Mouse (Mus musculus) cerebellum, postnatal 14 days (tissue): ENCODE data around the gene Rec8.
A peak's percentile ranks its signal among the peaks of the same experiment; 100 is the strongest.

Source experiments
- DNase-seq, 2 experiments: peaks; one replicate each; pipeline ENCODE4 v3.0.0; 2021; ENCODE audit warnings: mixed read lengths in 2 of 2

Rec8 gene

DNA sequence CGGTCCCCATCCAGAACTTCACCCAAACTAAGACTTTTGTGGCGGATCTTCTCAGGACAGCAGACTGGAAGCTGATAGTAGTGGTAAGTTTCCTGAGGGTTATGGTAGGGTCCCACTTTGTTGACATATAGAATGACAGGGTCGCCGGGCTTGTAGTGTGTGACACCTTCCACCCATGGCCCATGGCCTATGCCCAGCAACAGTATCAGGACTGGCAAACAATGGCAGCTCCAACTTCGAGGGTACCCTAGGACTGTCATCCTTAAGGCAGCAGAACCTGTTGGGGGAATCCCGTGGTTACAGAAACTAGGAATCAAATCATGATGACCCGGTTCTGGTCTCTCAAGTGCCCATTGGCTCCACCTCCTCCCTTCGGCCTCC lies 24.8 kb downstream of the Rec8 start:
- DNase-seq = no peak

DNA sequence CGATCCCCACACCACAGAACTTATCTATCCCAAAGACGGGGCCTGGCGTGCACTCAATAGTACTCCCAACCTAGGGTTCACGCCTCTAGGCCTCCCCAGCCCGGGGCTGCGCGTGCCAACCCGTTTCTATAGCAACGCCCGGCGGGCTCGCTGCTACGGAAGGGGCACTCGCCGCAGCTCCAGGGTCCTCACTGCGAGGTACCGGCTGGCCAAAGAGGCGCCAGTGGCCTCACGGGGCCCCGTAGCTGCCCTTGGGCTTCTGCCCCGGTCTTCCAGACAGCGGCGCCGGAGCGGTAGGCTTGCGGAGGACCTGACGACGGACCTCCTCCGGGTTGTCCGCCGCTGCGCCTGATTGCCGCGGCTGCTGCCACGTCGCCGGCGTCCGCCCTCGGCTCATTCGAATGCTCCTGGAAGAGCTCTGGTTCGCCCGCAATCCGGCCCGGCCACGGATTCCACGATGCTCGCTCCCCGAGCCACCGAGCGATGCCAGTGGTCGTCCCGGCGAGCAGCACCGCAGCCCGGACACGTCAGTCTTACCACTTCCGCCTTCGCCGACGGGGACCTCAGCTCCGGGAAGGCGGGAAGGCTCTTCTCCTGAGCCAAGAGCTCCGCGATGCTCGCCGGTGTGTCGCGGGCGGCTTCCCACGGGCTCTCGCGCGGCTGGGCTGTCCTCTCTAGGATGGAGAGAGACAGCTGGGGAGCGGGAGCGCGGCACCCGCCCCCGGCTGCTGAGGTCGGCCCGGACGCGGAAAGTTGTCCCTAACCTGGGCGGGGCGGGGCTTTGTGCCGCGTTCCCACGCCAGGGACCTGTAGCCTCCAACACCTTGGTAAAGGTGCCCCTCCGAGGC lies 25.4 kb downstream of the Rec8 start, which contains the start of gene Tm9sf1:
Gene Tm9sf1, minus strand, starts transcription at position 747 of the 848 bp plus-strand sequence.
- DNase-seq = peak; percentile 80 to 88

DNA sequence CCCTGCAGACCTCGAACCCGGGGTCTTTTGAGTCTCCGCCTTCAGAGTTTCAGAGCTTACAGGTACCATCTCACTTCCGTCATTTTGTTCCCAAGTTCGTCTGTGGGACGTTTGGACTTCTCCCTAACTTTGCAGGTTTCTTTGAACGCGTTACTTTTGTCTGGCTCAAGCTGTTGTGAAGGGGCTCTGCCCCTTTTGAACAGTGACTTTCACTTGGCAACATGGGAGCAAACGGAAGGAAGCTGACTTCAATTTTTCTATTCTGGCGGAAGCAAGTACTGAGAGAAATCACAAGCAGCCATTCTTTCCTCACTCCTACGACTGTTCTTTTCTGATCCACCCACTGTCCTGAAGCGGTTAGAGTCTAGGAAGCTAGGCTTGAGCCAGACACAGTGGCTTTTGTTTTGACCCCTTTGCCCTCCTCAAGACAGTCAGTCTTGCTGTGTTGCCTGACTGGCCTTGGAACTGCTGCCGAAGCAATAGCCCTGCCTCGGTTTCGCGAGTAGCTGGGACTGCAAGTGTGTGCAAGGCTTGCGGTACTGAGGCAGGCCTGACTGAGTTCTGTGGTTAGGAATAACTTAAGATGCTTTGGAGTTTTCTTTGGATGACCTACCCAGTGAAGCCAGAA lies 26.5 kb downstream of the Rec8 start:
- DNase-seq = no peak

DNA sequence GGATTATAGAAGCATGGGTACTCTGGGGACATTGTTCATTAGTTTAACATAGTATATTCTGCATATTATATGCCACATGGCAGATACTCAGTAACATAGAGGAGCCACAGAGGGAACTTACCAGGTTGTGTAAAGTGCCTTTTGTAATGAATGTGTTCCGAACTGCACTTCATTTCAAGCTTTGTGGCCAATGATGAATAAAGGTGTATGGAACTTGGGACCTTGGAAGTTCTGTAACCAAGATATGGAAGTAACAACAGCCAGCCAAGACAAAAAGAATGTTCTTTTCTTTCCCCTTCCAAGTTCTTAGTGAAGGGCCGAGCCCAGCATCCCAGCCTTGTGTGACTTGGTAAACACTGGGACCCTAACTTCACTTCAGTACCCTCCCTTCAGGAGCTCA lies 32.0 kb downstream of the Rec8 start, which contains the start of gene Tssk4:
Gene Tssk4, plus strand, starts transcription at position 301 of the 400 bp plus-strand sequence.
- DNase-seq = no peak

DNA sequence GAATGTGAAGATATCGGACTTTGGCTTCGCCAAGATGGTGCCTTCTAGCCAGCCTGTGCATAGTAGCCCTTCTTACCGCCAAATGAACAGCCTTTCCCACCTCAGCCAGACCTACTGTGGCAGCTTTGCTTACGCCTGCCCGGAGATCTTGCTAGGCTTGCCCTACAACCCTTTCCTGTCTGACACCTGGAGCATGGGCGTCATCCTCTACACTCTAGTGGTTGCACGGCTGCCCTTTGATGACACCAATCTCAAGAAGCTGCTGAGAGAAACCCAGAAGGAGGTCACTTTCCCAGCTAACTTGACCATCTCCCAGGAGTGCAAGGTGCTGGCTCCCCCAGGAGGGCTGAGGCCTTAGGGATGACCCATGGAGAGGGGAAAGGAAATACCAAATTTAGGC lies 33.7 kb downstream of the Rec8 start:
- DNase-seq = no peak

DNA sequence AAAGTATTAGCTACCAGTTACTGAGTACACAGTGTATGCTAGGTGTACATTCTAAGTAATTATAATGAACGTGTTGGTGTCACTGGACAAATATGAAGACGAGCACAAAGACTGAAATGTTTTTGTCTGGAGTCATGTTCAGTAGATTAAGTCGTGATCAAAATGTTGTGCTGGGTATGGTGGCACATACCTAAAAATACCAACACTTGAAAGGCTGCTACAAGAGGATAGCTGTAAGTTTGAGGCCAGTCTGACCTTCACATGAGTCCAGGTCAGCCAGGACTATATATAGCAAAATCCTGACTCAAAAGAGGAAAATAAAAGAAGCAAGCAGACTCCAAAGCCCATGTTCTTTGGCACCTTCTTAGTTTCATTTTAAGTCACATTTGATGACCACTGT lies 39.1 kb downstream of the Rec8 start:
- no peak for DNase-seq

DNA sequence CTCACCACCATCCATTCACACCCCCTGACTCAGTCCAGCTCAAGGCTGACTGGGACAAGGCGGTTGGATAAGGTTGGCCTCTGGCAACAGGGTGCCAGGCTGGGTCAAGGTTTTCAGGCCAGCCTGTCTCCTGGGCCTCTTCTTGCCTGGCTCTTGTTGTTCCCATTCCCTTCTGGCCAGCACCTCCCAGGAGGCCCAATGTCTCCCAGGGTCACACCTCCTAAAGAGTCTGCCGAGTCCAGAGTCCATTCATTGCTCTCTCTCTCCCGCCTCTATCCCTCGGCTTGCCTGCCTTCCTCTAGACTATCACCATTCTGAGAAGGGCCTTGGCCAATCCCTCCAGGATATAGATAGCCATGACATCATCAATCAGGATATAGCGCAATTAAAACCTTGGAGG lies 40.2 kb downstream of the Rec8 start:
- DNase-seq = no peak

DNA sequence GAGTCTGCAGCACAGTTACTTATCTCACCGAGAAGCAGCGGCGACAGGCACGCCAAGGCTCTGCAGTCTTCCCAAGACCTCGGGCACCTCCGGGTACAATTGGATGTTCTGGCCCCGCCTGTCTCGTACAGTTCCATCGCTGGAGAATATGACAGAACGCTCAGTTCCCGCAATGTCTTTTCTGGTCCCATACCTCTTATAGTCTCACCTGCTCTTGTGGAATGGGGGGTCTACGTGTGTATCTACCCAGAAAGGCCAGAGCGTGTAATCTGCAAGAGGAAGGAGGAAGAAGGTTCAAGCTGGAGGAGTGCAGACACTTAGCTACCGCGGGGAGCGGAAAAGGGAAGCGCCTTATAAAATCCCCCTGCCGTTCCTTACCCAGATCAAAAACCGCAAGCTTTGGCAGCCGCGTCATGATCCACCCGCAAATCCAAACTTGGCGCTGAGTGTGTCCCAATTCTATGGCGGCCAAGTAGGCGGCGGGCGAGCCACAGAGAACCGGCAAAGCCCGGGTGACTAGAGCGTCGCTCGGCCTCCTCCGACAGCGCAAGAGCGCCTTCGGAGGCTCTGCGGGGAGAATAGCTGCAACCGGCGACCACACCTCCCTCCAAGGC lies 42.2 kb downstream of the Rec8 start, which contains the start of gene Mdp1:
Gene Mdp1, minus strand, starts transcription at position 549 of the 614 bp plus-strand sequence.
- peak; percentile 87 for DNase-seq

DNA sequence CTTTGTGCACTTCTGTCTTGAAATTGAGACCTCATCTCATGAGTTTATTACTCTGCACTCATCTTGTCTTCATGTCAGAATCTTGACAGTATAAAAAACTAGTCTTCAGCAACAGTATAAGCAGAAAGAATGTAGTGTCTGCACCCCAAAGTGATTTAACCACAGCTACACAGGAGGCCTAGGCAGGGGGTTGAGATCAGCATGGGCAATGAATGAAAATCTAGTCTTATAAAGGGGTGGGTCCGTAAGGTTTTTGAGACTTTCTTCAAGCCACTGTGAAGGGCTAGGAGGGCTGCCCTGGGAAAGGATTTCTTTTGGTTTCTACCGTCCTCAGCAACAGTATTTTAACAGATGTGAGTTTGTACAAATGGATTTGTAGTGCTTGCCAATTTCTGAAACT lies 42.8 kb downstream of the Rec8 start:
- no peak for DNase-seq

DNA sequence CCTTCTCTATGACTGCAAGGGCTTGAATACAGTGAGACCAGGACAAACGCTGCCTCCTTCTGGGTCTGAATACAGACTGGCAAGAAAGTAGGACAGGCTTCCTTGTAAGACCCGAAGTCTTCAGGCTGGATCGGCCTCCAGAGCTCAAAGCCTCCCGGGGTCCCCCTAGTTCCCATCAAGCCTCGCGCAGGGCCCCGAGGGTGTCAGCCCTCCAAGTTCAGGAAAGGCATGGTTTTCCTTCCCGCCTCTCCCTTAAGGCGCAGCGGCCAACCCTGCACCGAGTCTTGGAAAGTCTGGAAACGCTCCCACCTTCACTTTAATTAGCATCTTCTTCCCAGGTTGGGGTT lies 53.6 kb downstream of the Rec8 start:
- no peak for DNase-seq

DNA sequence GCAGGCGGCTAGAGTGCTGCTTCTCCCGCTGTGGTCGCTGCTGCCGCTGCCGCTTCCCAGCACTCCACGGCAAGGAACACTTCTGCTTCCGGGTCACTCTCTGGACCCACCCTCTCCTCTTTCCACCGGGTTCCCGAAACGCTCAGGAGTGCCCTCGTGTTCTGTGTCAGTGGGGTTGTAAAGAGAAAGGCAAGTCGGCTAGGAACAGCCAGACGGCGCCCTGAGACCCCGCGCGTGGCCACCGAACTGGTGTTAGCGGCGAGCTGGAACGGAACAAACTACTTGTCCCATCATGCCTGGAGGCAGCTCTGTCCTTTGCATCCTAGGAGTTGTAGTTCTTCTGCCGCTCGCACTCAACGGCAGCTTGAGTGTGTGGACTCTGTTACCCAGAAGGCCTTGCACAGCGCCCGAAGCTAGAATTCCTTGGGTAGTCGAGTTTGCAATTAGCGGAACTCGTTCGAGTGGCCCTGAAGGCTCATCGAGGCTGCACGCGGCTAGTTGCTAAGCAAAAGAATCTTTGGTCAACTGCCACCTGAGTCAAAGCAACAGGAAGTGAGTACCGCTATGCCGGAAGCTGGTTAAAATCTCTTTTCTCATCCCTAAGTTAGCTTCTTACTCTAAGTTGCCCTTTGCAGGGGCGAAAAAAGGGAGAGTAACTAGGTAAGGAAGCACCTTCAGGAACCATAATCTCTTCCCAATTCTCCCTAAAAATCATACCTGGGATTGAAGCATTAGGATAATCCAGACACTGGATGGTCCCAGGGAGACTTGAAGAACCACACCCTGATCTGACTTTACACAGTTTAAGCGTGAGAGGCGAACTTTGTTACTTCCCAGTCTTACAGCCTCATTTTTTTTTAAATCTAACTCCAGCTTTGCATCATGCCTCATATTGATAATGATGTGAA lies 54.2 kb downstream of the Rec8 start, which contains the start of the genes Gmpr2 and Nedd8:
Gene Gmpr2, plus strand, starts transcription at position 109 of the 908 bp plus-strand sequence.
Gene Nedd8, minus strand, starts transcription at position 292 of the 908 bp plus-strand sequence.
- peak; percentile 86 to 88 for DNase-seq

DNA sequence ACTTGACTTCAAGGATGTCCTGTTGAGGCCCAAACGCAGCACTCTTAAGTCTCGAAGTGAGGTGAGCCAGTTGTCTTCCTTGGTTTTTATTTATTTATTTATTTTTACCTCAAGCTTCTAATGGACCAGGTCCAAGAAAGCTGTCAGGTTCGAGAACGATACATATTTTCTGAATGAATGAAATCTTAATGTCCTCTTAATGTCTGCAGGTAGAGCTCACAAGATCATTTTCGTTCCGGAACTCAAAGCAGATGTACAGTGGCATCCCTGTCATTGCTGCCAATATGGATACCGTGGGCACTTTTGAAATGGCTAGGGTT lies 54.9 kb downstream of the Rec8 start:
- DNase-seq = no peak
